Mouse (Mus musculus) kidney, postnatal 0 days (tissue): Measurements from ENCODE around the gene Magi2. TPM values are rescaled to one million over a fixed set of nuclear protein-coding genes. Genes with fewer than 3 reads are reported as not detected.
"Not testable (repeated sequence)": the region's sequence is repeated elsewhere in the genome, so short reads cannot be mapped to it uniquely, and the experiment has no call there.

Experiments
- ATAC-seq: fragments of 200-750 bp; cut with Nextera tagmentation; replicated peaks from 2 replicates; pipeline ENCODE4 v1.8.0; 2017; ENCODE audit warnings: low read depth, moderate number of reproducible peaks, moderate TSS enrichment, moderate library complexity; ENCODE audit not compliant: low FRiP score
- DNase-seq: peaks from one replicate; pipeline ENCODE4 v3.0.0-alpha.2; 2016; ENCODE audit warnings: low spot score
- H3K27ac ChIP-seq: fragments of 300-500 bp; sonication (generic); 2 replicates; pipeline ENCODE4 v1.5.1; 2014; ENCODE audit warnings: mild to moderate bottlenecking
- H3K27me3 ChIP-seq: fragments of 300-500 bp; sonication (generic); 2 replicates; pipeline ENCODE4 v1.6.1; 2014; ENCODE audit warnings: low read length, mixed read lengths; ENCODE audit not compliant: insufficient read depth
- H3K36me3 ChIP-seq: fragments of 300-500 bp; sonication (generic); 2 replicates; pipeline ENCODE4 v1.6.1; 2014; ENCODE audit warnings: low read length, mixed read lengths; ENCODE audit not compliant: insufficient read depth
- H3K4me1 ChIP-seq: fragments of 300-500 bp; sonication (generic); replicated peaks from 2 replicates; pipeline ENCODE4 v1.6.1; 2014; ENCODE audit warnings: antibody characterized with exemption, low read length, mixed read lengths; ENCODE audit not compliant: insufficient read depth
- H3K4me2 ChIP-seq: fragments of 300-500 bp; sonication (generic); 2 replicates; pipeline ENCODE4 v1.6.1; 2014; ENCODE audit warnings: mild to moderate bottlenecking, low read length, moderate library complexity, mixed read lengths
- H3K4me3 ChIP-seq: fragments of 300-500 bp; sonication (generic); replicated peaks from 2 replicates; pipeline ENCODE4 v1.5.1; 2014; ENCODE audit warnings: low read depth, low read length
- H3K9ac ChIP-seq: fragments of 300-500 bp; sonication (generic); 2 replicates; pipeline ENCODE4 v1.6.1; 2014; ENCODE audit warnings: low read depth, low read length
- H3K9me3 ChIP-seq: fragments of 300-500 bp; sonication (generic); replicated peaks from 2 replicates; pipeline ENCODE4 v1.6.1; 2016; ENCODE audit warnings: low read length, inconsistent platforms, mixed read lengths
- CTCF ChIP-seq: IDR thresholded peaks from 2 replicates; pipeline ENCODE4 v1.5.1; 2016; ENCODE audit warnings: antibody characterized with exemption, low read depth, mild to moderate bottlenecking, moderate library complexity
- WGBS: fragments of 180-500 bp; shearing (Covaris S2); extraction: QIAGEN DNeasy Blood & Tissue Kit; methylation state at CpG from one replicate; pipeline ENCODE4 v1.1.7; 2014; 5-methylcytosine and 5-hydroxymethylcytosine counted together
- polyA plus RNA-seq: library from polyadenylated mRNA; unstranded; fragments of >200 nt; fragmentation: Nextera tagmentation; extraction: Ambion mirVana; gene quantifications from 2 replicates; pipeline ENCODE4 v1.2.1, GENCODE M21; 2015

Magi2 gene
- polyA plus RNA-seq, 1 experiment from 2014 or later = 14.5 TPM

GRCm38 (mm10) chr5:19546900-19547299 is 320.1 kb downstream of the Magi2 start:
- 53% methylated on average over 2 of the region's 2 CpGs for WGBS
- no peak overlapping the region for H3K4me3 ChIP-seq
- no peak for DNase-seq
- H3K4me2 ChIP-seq = no peak overlapping the region
- H3K9me3 ChIP-seq = no peaks in the 10 kb centered on the region
- H3K36me3 ChIP-seq = no peaks in the 10 kb centered on the region
- H3K9ac ChIP-seq = no peak overlapping the region
- no peak overlapping the region for H3K27ac ChIP-seq
- no peak for ATAC-seq
- H3K4me1 ChIP-seq = no peaks in the 10 kb centered on the region
- no peaks in the 10 kb centered on the region for H3K27me3 ChIP-seq
- TF ChIP-seq CTCF = no peak

GRCm38 (mm10) chr5:19553510-19553909 is 326.7 kb downstream of the Magi2 start:
- Histone ChIP-seq H3K27ac (no peak overlapping the region), H3K9me3 (no peaks in the 10 kb centered on the region), H3K4me2 (no peak overlapping the region), H3K27me3 (no peaks in the 10 kb centered on the region), H3K4me1 (no peaks in the 10 kb centered on the region), H3K9ac (no peak overlapping the region), H3K36me3 (no peaks in the 10 kb centered on the region), H3K4me3 (no peak overlapping the region)
- no peak for DNase-seq
- 72% methylated on average over 3 of the region's 3 CpGs for WGBS
- TF ChIP-seq CTCF = no peak
- ATAC-seq = no peak

GRCm38 (mm10) chr5:19565636-19566035 is 338.8 kb downstream of the Magi2 start:
- Histone ChIP-seq H3K9ac (no peak overlapping the region), H3K4me1 (no peaks in the 10 kb centered on the region), H3K4me3 (no peak overlapping the region), H3K9me3 (no peaks in the 10 kb centered on the region), H3K4me2 (no peak overlapping the region), H3K27me3 (no peaks in the 10 kb centered on the region), H3K36me3 (no peaks in the 10 kb centered on the region), H3K27ac (no peak overlapping the region)
- WGBS = 71% methylated on average over 3 of the region's 3 CpGs
- ATAC-seq (no peak), DNase-seq (no peak)
- TF ChIP-seq CTCF = no peak

GRCm38 (mm10) chr5:19566136-19566535 is 339.3 kb downstream of the Magi2 start:
- TF ChIP-seq CTCF = 0 out of 2 replicates have a peak, but pooled peaks have one; percentile 3
- H3K9ac ChIP-seq, H3K9me3 ChIP-seq, H3K4me3 ChIP-seq, H3K4me2 ChIP-seq, H3K36me3 ChIP-seq, ATAC-seq, H3K27ac ChIP-seq, H3K4me1 ChIP-seq, DNase-seq, H3K27me3 ChIP-seq: not testable (repeated sequence)
- WGBS = 69% methylated on average over 1 of the region's 1 CpGs

- 49% methylated on average over 5 of the region's 5 CpGs for WGBS
- no peak for ATAC-seq
These were observed 380.9 kb downstream of the Magi2 start for GRCm38 (mm10) chr5:19607700-19608099.

GRCm38 (mm10) chr5:19611788-19612187 is 385.0 kb downstream of the Magi2 start:
- Histone ChIP-seq H3K4me1 (no peaks in the 10 kb centered on the region), H3K36me3 (no peaks in the 10 kb centered on the region), H3K27ac (no peak overlapping the region), H3K9me3 (no peaks in the 10 kb centered on the region), H3K27me3 (no peaks in the 10 kb centered on the region), H3K9ac (no peak overlapping the region), H3K4me2 (no peak overlapping the region), H3K4me3 (no peak overlapping the region)
- ATAC-seq (no peak), DNase-seq (no peak)
- no peak for TF ChIP-seq CTCF
- WGBS = 98% methylated on average over 1 of the region's 1 CpGs

More at GRCm38 (mm10) chr5:19607700-19608099, 380.9 kb downstream of the Magi2 start:
- H3K4me3 ChIP-seq = no peak overlapping the region
- H3K4me2 ChIP-seq = no peak overlapping the region
- no peaks in the 10 kb centered on the region for H3K36me3 ChIP-seq
- DNase-seq = peak; percentile 6
- no peaks in the 10 kb centered on the region for H3K27me3 ChIP-seq
- no peak overlapping the region for H3K9ac ChIP-seq
- H3K9me3 ChIP-seq = no peaks in the 10 kb centered on the region
- H3K4me1 ChIP-seq = no peaks in the 10 kb centered on the region
- no peak overlapping the region for H3K27ac ChIP-seq
- no peak for TF ChIP-seq CTCF

GRCm38 (mm10) chr5:19621678-19622077 is 394.8 kb downstream of the Magi2 start:
- Histone ChIP-seq H3K27ac (no peak overlapping the region), H3K27me3 (no peaks in the 10 kb centered on the region), H3K4me3 (no peak overlapping the region), H3K9ac (no peak overlapping the region), H3K4me2 (no peak overlapping the region), H3K9me3 (no peaks in the 10 kb centered on the region), H3K4me1 (no peaks in the 10 kb centered on the region), H3K36me3 (no peaks in the 10 kb centered on the region)
- ATAC-seq (no peak), DNase-seq (no peak)
- no peak for TF ChIP-seq CTCF
- WGBS = 85% methylated on average over 5 of the region's 5 CpGs
